Mouse (Mus musculus) midbrain, embryonic 10.5 days (tissue): ENCODE data around the gene Shroom3. TPM values are rescaled to one million over a fixed set of nuclear protein-coding genes. Genes with fewer than 3 reads are reported as not detected.

ENCODE experiments used
- DNase-seq: peaks from one replicate; pipeline ENCODE4 v3.0.0-alpha.2; 2017; ENCODE audit warnings: low spot score
- H3K27ac ChIP-seq: fragments of 300-500 bp; sonication (generic); replicated peaks from 2 replicates; pipeline ENCODE4 v1.5.1; 2016; ENCODE audit warnings: mild to moderate bottlenecking
- H3K27me3 ChIP-seq: fragments of 300-500 bp; sonication (generic); 2 replicates; pipeline ENCODE4 v1.6.1; 2016; ENCODE audit warnings: low read depth, mild to moderate bottlenecking; ENCODE audit not compliant: poor library complexity, severe bottlenecking
- H3K36me3 ChIP-seq: fragments of 300-500 bp; sonication (generic); 2 replicates; pipeline ENCODE4 v1.6.1; 2016; ENCODE audit warnings: mild to moderate bottlenecking, moderate library complexity
- H3K4me1 ChIP-seq: fragments of 300-500 bp; sonication (generic); 2 replicates; pipeline ENCODE4 v1.6.1; 2016
- H3K4me3 ChIP-seq: fragments of 300-500 bp; sonication (generic); 2 replicates; pipeline ENCODE4 v1.5.1; 2016; ENCODE audit warnings: mild to moderate bottlenecking, moderate library complexity
- H3K9me3 ChIP-seq: fragments of 300-500 bp; sonication (generic); replicated peaks from 2 replicates; pipeline ENCODE4 v1.6.1; 2016; ENCODE audit warnings: mild to moderate bottlenecking
- WGBS: fragments of 180-500 bp; shearing (Covaris S2); methylation state at CpG from one replicate; pipeline ENCODE4 v1.1.7; 2016; 5-methylcytosine and 5-hydroxymethylcytosine counted together
- polyA plus RNA-seq: library from polyadenylated mRNA; unstranded; fragments of >200 nt; fragmentation: Nextera tagmentation; extraction: Ambion mirVana; gene quantifications from 2 replicates; pipeline ENCODE4 v1.2.1, GENCODE M21; 2016

Gene Shroom3
- polyA plus RNA-seq, 1 experiment from 2014 or later, result 8.3 TPM

DNA sequence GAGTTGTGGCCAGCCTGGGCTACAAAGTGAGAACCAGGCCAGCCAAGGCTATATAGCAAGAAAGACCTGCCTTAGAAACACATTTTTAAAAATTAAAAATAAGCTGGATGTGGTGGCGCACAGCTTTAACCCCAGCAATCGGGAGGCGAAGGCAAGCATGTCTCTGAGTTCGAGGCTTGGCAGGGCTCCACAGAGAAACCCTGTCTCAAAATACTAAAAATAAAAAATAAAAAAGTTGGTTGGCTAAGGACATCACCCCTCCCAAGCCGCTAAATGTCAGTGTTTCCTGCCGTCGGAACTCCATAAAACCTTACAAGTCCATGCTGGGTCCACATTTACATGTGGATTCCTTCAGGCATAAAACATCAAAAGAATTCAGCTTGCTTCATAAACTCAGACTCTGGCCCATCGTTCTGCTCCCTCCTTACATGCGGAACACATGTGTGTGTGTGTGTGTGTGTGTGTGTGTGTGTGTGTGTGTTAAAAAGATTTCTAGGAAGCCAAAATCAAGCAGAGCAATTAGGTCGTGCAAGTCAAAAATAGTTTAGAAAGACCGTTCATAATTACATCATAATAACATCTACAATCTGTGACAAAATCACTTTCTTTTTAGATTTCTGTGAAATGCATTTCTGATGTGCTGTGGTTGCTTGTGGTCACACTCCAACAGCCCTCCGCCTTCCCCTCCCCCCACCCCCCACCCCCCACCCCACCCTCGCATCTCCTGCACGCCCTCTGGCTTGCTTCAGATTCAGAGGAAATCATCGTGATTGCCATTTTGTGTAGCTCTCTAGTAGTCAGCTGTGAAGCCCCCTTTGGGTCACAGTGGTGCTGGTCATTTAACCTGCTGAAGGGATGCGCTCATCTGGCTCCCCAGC, 304.9 kb downstream of the Shroom3 start:
- Histone ChIP-seq H3K4me1 (peaks cover 21% of the 10 kb centered on the region), H3K36me3 (no peaks in the 10 kb centered on the region), H3K27ac (peak overlapping the region; percentile 62), H3K4me3 (no peak overlapping the region), H3K9me3 (no peaks in the 10 kb centered on the region), H3K27me3 (no peaks in the 10 kb centered on the region)
- DNase-seq, result no peak
- WGBS, result 65% methylated on average over 16 of the region's 16 CpGs

DNA sequence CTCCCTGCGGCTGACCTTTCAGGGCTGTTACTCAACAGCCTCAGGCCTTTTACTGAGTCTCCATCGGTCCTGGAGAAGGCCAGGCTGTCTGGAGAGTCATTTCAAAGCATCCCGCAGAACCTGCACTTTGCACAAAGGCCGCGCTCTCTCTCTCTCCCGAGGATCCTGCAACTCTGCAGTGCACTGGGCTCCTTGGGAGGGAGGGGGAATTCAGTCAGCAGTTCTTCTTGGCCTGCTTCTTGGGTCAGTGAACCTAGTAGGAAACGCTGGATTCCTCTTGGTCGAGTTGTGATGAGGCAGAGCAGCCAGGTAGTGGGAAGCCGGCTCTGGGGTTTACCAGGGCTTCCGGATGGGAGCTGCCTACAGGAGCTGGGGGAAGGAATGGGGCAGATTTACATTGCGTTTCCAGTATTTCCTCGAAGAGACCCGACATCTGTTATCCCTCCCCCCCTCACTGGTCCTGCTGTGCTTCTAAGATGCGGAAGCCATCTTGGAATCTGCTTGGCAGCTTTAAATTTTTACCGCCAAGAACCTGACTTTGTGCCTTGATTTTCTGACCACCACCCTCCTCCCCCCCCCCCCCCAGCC, 305.6 kb downstream of the Shroom3 start:
- no peak overlapping the region for H3K4me3 ChIP-seq

DNA sequence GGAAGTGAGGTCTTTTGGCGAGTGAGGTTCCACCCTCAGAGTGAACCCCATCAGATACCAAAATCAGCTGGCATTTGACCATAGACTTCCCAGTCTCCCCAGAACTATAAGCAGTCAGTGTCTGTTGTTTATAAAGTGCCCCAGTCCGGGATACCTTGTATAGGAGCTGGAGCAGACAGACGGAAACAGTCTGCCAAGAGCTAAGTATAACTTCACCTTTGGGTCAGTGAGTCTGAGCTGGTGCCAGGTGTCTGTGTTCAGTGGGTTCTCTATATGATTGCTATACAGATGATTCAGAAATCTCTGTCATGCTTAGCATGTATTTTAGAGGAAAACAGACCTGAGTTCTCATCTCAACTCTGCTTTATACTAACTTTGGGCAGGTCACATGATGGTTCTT, 308.9 kb downstream of the Shroom3 start:
- no peaks in the 10 kb centered on the region for H3K27me3 ChIP-seq
- no peak for DNase-seq

More for the DNA sequence above, 305.6 kb downstream of the Shroom3 start:
- WGBS, result 37% methylated on average over 15 of the region's 15 CpGs
- Histone ChIP-seq H3K27ac (peak overlapping the region; percentile 62), H3K9me3 (no peaks in the 10 kb centered on the region), H3K36me3 (no peaks in the 10 kb centered on the region), H3K27me3 (no peaks in the 10 kb centered on the region), H3K4me1 (peaks cover 21% of the 10 kb centered on the region)
- peak; percentile 42 for DNase-seq

DNA sequence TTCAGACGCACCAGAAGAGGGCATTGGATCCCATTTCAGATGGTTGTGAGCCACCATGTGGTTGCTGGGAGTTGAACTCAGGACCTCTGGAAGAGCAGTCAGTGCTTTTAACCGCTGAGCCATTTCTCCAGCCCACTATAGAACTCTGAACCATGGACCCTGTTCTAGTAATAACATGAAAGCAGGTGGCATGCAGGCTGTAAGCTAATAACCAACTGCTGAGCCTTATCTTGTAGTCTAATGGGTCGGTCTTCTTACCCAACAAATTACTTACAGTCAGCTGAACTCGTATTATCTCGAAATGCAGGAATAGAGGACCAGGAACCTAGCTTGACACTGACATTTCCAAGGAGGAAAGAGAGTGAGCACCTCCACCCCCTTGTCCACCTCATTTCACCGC, 311.1 kb downstream of the Shroom3 start:
- Histone ChIP-seq H3K27me3 (no peaks in the 10 kb centered on the region), H3K4me3 (no peak overlapping the region), H3K4me1 (peaks cover 19% of the 10 kb centered on the region), H3K9me3 (no peaks in the 10 kb centered on the region), H3K36me3 (no peaks in the 10 kb centered on the region), H3K27ac (no peak overlapping the region)
- DNase-seq, result no peak
- WGBS, result 91% methylated on average over 6 of the region's 6 CpGs

More for the DNA sequence above, 308.9 kb downstream of the Shroom3 start:
- no peaks in the 10 kb centered on the region for H3K36me3 ChIP-seq
- H3K27ac ChIP-seq, result no peak overlapping the region
- peaks cover 17% of the 10 kb centered on the region for H3K4me1 ChIP-seq
- H3K4me3 ChIP-seq, result no peak overlapping the region
- WGBS, result 86% methylated on average over 3 of the region's 3 CpGs
- H3K9me3 ChIP-seq, result no peaks in the 10 kb centered on the region

DNA sequence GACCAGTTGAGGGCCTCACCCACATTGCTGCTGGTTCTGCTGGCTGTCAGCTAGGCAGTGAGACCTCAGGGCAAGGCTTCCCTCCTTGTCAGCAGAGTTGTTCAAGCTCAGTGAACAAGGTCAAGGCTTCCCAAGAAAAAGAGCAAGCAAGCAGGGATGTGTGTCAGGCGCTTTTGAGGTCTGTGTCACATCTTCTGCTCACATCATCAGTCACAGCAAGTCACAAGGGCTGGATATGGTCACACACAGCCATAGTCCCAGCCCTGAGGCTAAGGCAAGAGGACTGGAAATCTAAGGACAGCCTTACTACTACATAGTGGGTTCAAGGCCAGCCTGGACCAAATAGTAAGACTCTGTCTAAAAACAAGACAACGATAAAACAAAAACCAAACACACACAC, 311.6 kb downstream of the Shroom3 start:
- no peak overlapping the region for H3K27ac ChIP-seq
- WGBS, result 86% methylated on average over 2 of the region's 2 CpGs
- H3K4me1 ChIP-seq, result peaks cover 17% of the 10 kb centered on the region
- H3K36me3 ChIP-seq, result no peaks in the 10 kb centered on the region
- H3K9me3 ChIP-seq, result no peaks in the 10 kb centered on the region
- H3K27me3 ChIP-seq, result no peaks in the 10 kb centered on the region
- no peak for DNase-seq
- no peak overlapping the region for H3K4me3 ChIP-seq

DNA sequence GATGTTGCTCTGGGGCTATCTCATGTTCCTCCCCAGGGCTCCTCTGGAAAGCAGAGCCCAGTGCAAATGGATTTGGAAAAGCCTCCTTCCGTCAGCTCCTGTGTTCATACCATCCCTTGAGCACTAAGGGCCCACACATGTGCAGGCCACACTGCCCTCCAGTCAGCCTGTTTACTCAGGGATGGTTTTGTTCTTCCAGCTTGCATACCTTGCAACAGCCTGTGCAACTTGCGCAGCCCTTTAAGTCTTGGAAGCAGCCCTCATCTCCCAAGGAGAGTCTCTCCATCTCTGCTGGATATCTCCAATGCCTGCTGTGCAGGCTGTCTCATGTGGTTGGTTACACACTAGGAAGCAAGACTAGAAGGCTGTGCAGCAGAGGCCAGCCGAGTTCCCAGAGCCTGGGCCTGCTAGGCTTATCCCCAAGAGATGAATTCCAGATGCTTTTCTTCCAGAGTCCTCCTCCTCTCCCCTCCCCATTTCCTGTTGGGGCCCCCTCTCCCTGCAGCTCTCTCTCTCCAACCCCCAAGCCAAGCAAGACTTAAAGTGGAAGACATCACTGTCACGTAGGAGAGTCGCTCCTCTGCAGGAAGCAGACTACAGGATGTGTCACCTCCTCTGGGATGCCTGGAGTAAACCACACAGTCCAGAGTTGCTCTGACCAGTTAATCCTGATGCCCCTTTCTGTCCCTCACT, 314.3 kb downstream of the Shroom3 start:
- peak; percentile 47 for DNase-seq
- Histone ChIP-seq H3K9me3 (no peaks in the 10 kb centered on the region), H3K27me3 (no peaks in the 10 kb centered on the region), H3K27ac (peak overlapping the region; percentile 69), H3K4me1 (peaks cover 17% of the 10 kb centered on the region), H3K4me3 (no peak overlapping the region), H3K36me3 (no peaks in the 10 kb centered on the region)
- WGBS, result 45% methylated on average over 5 of the region's 5 CpGs

DNA sequence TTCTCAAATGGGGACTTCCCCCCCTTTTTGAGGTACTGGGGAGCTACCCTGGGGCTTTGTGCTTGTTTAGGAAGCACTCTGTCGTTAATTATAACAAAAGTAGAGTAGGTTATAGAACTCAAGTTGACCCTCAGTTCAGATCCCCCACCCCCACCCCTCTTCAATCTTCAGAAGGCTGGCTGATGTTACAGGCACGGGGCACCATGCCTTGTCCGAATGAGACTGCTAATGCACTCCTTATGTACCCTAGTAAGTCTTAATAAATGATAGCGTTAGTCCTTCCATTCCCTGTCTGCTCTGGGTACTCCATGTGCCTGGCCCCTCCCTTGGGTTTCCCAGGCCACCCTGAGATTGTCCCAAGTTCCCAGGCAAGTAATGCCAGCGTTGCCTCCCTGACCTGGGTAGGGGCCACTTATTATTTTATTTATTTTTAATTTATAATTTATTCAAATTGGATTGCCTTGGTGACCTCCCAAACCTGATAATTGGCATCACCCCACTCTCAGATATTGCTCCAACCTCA, 315.3 kb downstream of the Shroom3 start:
- H3K27ac ChIP-seq, result no peak overlapping the region
- H3K27me3 ChIP-seq, result no peaks in the 10 kb centered on the region
- no peaks in the 10 kb centered on the region for H3K36me3 ChIP-seq
- DNase-seq, result no peak
- H3K4me3 ChIP-seq, result no peak overlapping the region
- H3K4me1 ChIP-seq, result peaks cover 17% of the 10 kb centered on the region
- no peaks in the 10 kb centered on the region for H3K9me3 ChIP-seq
- 56% methylated on average over 5 of the region's 5 CpGs for WGBS

DNA sequence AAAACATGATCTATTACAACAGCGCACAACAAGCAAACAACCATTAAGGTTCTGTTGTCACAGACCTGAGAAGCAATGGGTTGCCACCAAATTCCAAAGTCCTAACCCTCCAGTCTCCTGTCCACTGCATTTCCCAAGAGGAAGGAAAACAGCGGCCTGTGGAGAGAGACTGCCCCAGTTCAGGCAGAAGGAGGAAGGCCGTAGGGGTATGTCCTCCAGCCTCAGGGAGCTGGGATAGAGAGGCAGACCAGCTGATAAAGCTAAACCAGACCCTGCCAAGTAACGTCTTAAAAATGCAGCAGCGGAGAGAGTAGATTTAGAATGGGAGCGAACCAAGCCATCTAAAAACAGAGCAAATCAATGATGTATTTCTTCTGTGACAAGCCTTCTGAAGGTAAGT, 316.8 kb downstream of the Shroom3 start:
- no peak for DNase-seq
- 86% methylated on average over 6 of the region's 6 CpGs for WGBS
- Histone ChIP-seq H3K36me3 (no peaks in the 10 kb centered on the region), H3K27me3 (no peaks in the 10 kb centered on the region), H3K27ac (no peak overlapping the region), H3K4me3 (no peak overlapping the region), H3K9me3 (no peaks in the 10 kb centered on the region), H3K4me1 (peaks cover 19% of the 10 kb centered on the region)

DNA sequence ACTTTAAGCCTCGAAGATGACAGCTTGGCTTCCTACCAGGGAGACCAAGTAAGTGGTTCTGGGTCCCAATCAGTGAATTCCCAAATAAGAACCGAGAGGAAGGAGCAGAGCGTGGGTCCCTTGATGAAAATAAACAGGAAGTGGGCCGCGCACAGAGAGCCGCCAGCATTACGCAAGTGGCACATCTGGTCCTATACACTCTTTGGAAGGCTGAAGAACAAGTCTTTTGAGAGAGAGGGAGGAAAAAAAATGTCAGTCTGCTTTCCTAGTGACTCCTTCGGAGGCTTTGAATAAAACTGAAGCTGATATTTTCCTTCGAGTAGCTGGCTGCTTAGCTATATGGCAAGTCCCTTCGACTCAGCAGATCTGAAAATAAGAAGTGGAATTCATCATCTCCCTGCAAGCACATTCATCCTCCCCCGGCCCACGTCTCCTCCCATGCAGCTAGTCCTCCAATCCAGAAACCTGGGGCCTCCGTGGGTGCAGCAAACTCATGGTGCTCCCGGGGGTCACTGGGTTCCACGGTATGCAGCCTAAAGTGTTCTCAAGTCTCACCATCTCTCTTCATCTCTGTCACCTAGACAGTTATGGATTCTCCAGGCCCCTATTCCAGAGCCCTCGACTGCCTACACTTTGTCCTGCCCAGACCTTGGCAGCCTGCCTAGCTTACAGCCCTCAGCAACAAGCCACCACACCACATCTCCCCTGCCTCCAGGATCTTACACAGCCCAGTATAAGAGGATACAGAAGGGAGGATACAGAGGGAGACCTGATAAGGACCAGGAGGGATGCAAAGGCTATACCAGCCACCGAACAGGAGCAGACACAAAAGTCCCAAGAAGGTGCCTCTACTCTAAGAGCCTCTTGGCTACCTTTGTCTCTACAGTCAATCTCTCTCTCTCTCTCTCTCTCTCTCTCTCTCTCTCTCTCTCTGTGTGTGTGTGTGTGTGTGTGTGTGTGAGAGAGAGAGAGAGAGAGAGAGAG, 317.8 kb downstream of the Shroom3 start:
- no peak for DNase-seq
- Histone ChIP-seq H3K27me3 (no peaks in the 10 kb centered on the region), H3K4me3 (no peak overlapping the region), H3K9me3 (no peaks in the 10 kb centered on the region), H3K4me1 (peaks cover 29% of the 10 kb centered on the region), H3K27ac (0 out of 2 replicates have a peak overlapping the region, but pooled peaks have one; percentile 13), H3K36me3 (no peaks in the 10 kb centered on the region)
- WGBS, result 85% methylated on average over 17 of the region's 17 CpGs

DNA sequence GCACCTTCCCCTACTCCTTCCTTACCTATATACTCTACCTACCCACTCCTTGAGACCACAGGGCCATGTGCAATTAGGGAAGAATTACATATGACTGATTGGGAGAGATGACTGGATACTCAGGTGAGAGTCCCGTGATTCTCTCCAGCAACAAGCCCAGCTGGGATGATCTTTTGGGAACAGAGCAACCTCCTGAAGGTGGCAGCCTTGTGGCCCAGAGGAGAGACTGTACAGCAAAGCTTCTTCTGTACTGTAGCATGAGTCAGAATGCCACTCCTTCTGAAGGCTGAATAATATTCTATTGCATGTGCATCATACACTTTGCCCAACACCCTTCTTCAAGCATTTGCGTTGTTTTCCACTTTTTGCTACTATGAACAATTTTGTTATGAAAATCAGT, 319.4 kb downstream of the Shroom3 start:
- 92% methylated on average over 2 of the region's 2 CpGs for WGBS
- H3K4me3 ChIP-seq, result no peak overlapping the region

DNA sequence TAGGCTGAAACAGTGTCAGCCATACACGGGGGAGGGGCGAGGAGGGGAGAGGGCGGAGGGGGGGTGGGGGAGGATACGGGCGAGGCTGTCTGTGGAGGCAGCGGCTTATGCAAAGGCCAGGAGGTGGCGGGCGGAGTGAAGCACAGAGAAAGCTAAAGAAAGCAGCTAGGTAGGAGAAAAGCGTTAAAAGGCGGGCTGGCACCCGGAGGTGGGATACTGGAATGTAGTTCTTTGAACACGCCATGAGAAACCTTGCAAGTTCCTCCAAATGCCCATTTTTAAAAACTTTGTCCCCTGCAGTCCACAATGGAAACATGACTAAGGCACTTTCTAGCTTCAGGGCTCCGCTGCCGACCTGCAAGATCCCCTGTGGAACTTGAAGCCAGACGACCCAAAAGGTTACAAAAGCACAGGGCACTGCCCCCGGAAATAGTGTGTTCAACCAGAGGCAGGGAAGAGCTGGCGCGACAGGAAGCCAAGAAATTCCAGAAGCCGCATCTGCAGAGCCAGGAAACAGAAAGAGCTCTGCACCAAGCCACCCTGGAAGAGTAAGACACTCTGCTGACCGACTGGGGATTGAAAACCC, 322.1 kb downstream of the Shroom3 start:
- Histone ChIP-seq H3K36me3 (no peaks in the 10 kb centered on the region), H3K4me3 (peak overlapping the region; percentile 33), H3K4me1 (peaks cover 18% of the 10 kb centered on the region), H3K27ac (peak overlapping the region; percentile 69), H3K9me3 (no peaks in the 10 kb centered on the region), H3K27me3 (no peaks in the 10 kb centered on the region)
- peak; percentile 64 for DNase-seq
- WGBS, result 11% methylated on average over 20 of the region's 20 CpGs

More for the DNA sequence above, 319.4 kb downstream of the Shroom3 start:
- DNase-seq, result no peak
- H3K27me3 ChIP-seq, result no peaks in the 10 kb centered on the region
- H3K36me3 ChIP-seq, result no peaks in the 10 kb centered on the region
- no peak overlapping the region for H3K27ac ChIP-seq
- H3K4me1 ChIP-seq, result peaks cover 29% of the 10 kb centered on the region
- H3K9me3 ChIP-seq, result no peaks in the 10 kb centered on the region
